Mouse (Mus musculus): ENCODE results near the gene Ice2. TPM values are rescaled to one million over a fixed set of nuclear protein-coding genes. Genes with fewer than 3 reads are reported as not detected.
A peak's percentile ranks its signal among the peaks of the same experiment; 100 is the strongest.

Gene Ice2
- polyA plus RNA-seq, 1 experiment, result 2.6 TPM

- TF ChIP-seq FOSL1 (IDR thresholded peaks at IDR 0.05; ENCODE audit: insufficient read depth, low read length, poor library complexity, severe bottlenecking), result no peak
- TF ChIP-seq CEBPB (IDR thresholded peaks at IDR 0.05; ENCODE audit: low read depth), result no peak
- TF ChIP-seq MYOG (IDR thresholded peaks at IDR 0.05; ENCODE audit: control insufficient read depth, extremely low read depth, insufficient read length), result no peak
- peak; percentile 84 for TF ChIP-seq MAX (IDR thresholded peaks at IDR 0.05)
- peak; percentile 71 for TF ChIP-seq USF1 (IDR thresholded peaks at IDR 0.05; ENCODE audit: low read depth)
- TF ChIP-seq MYOD1 (IDR thresholded peaks at IDR 0.05; ENCODE audit: control insufficient read depth, insufficient read length, low read depth), result no peak
- no peak for TF ChIP-seq CTCF (IDR thresholded peaks at IDR 0.05; ENCODE audit: control insufficient read depth, insufficient read depth, insufficient read length)
- H3K36me3 ChIP-seq (ENCODE audit: control insufficient read depth, insufficient read depth), result peaks cover 43% of the 10 kb centered on the region
- peak overlapping the region; percentile 94 for H3K4me3 ChIP-seq (ENCODE audit: insufficient read depth, poor library complexity, severe bottlenecking)
- H3ac ChIP-seq (ENCODE audit: control insufficient read depth, insufficient read length, low read depth), result peak overlapping the region; percentile 2
- H3K79me2 ChIP-seq (ENCODE audit: control insufficient read depth, insufficient read depth), result peaks cover 74% of the 10 kb centered on the region
- H3K79me3 ChIP-seq (ENCODE audit: low read depth), result peaks cover 65% of the 10 kb centered on the region
- no peaks in the 10 kb centered on the region for H3K27me3 ChIP-seq (ENCODE audit: control insufficient read depth, insufficient read depth, insufficient read length)
Measured at GRCm38 (mm10) chr9:69456406-69457075, 58.8 kb downstream of the Ice2 start.

- H3K79me2 ChIP-seq (ENCODE audit: control insufficient read depth, insufficient read depth), result peaks cover 80% of the 10 kb centered on the region
- no peaks in the 10 kb centered on the region for H3K27me3 ChIP-seq (ENCODE audit: control insufficient read depth, insufficient read depth, insufficient read length)
- H3K79me3 ChIP-seq (ENCODE audit: low read depth), result peaks cover 71% of the 10 kb centered on the region
- no peak overlapping the region for H3K4me3 ChIP-seq (ENCODE audit: insufficient read depth, poor library complexity, severe bottlenecking)
- H3ac ChIP-seq (ENCODE audit: control insufficient read depth, insufficient read length, low read depth), result peak overlapping the region; percentile 57
- peaks cover 49% of the 10 kb centered on the region for H3K36me3 ChIP-seq (ENCODE audit: control insufficient read depth, insufficient read depth)
- TF ChIP-seq MAX (IDR thresholded peaks at IDR 0.05) (no peak), USF1 (IDR thresholded peaks at IDR 0.05; ENCODE audit: low read depth) (peak; percentile 81)
Measured at GRCm38 (mm10) chr9:69457143-69457542, 59.4 kb downstream of the Ice2 start.

- Histone ChIP-seq H3K79me2 (ENCODE audit: control insufficient read depth, insufficient read depth) (peaks cover 89% of the 10 kb centered on the region), H3K27me3 (ENCODE audit: control insufficient read depth, insufficient read depth, insufficient read length) (no peaks in the 10 kb centered on the region), H3K36me3 (ENCODE audit: control insufficient read depth, insufficient read depth) (peaks cover 56% of the 10 kb centered on the region), H3ac (ENCODE audit: control insufficient read depth, insufficient read length, low read depth) (peak overlapping the region; percentile 54), H3K4me3 (ENCODE audit: insufficient read depth, poor library complexity, severe bottlenecking) (no peak overlapping the region), H3K79me3 (ENCODE audit: low read depth) (peaks cover 80% of the 10 kb centered on the region)
- TF ChIP-seq CTCF (IDR thresholded peaks at IDR 0.05; ENCODE audit: control insufficient read depth, insufficient read depth, insufficient read length), result no peak
- no peak for TF ChIP-seq MYOD1 (IDR thresholded peaks at IDR 0.05; ENCODE audit: control insufficient read depth, insufficient read length, low read depth)
- no peak for TF ChIP-seq MYOG (IDR thresholded peaks at IDR 0.05; ENCODE audit: control insufficient read depth, extremely low read depth, insufficient read length)
- peak; percentile 53 for TF ChIP-seq FOSL1 (IDR thresholded peaks at IDR 0.05; ENCODE audit: insufficient read depth, low read length, poor library complexity, severe bottlenecking)
- no peak for TF ChIP-seq USF1 (IDR thresholded peaks at IDR 0.05; ENCODE audit: low read depth)
- TF ChIP-seq CEBPB (IDR thresholded peaks at IDR 0.05; ENCODE audit: low read depth), result no peak
- TF ChIP-seq MAX (IDR thresholded peaks at IDR 0.05), result peak; percentile 13
Measured at GRCm38 (mm10) chr9:69457747-69458625, 60.3 kb downstream of the Ice2 start.

- TF ChIP-seq MAX (IDR thresholded peaks at IDR 0.05), result no peak
- TF ChIP-seq CEBPB (IDR thresholded peaks at IDR 0.05; ENCODE audit: low read depth), result no peak
- TF ChIP-seq USF1 (IDR thresholded peaks at IDR 0.05; ENCODE audit: low read depth), result no peak
- no peak for TF ChIP-seq FOSL1 (IDR thresholded peaks at IDR 0.05; ENCODE audit: insufficient read depth, low read length, poor library complexity, severe bottlenecking)
- no peak for TF ChIP-seq MYOG (IDR thresholded peaks at IDR 0.05; ENCODE audit: control insufficient read depth, extremely low read depth, insufficient read length)
- TF ChIP-seq MYOD1 (IDR thresholded peaks at IDR 0.05; ENCODE audit: control insufficient read depth, insufficient read length, low read depth), result no peak
- TF ChIP-seq CTCF (IDR thresholded peaks at IDR 0.05; ENCODE audit: control insufficient read depth, insufficient read depth, insufficient read length), result no peak
- Histone ChIP-seq H3K79me3 (ENCODE audit: low read depth) (peaks cover 85% of the 10 kb centered on the region), H3ac (ENCODE audit: control insufficient read depth, insufficient read length, low read depth) (no peak overlapping the region), H3K27me3 (ENCODE audit: control insufficient read depth, insufficient read depth, insufficient read length) (no peaks in the 10 kb centered on the region), H3K79me2 (ENCODE audit: control insufficient read depth, insufficient read depth) (peaks cover 94% of the 10 kb centered on the region), H3K4me3 (ENCODE audit: insufficient read depth, poor library complexity, severe bottlenecking) (no peak overlapping the region), H3K36me3 (ENCODE audit: control insufficient read depth, insufficient read depth) (peaks cover 65% of the 10 kb centered on the region)
Measured at GRCm38 (mm10) chr9:69458982-69459381, 61.3 kb downstream of the Ice2 start.

- Histone ChIP-seq H3K27me3 (ENCODE audit: control insufficient read depth, insufficient read depth, insufficient read length) (no peaks in the 10 kb centered on the region), H3ac (ENCODE audit: control insufficient read depth, insufficient read length, low read depth) (no peak overlapping the region), H3K79me3 (ENCODE audit: low read depth) (peaks cover 85% of the 10 kb centered on the region), H3K4me3 (ENCODE audit: insufficient read depth, poor library complexity, severe bottlenecking) (no peak overlapping the region), H3K79me2 (ENCODE audit: control insufficient read depth, insufficient read depth) (peaks cover 94% of the 10 kb centered on the region), H3K36me3 (ENCODE audit: control insufficient read depth, insufficient read depth) (peaks cover 70% of the 10 kb centered on the region)
- TF ChIP-seq MAX (IDR thresholded peaks at IDR 0.05), result no peak
- TF ChIP-seq MYOD1 (IDR thresholded peaks at IDR 0.05; ENCODE audit: control insufficient read depth, insufficient read length, low read depth), result no peak
- TF ChIP-seq USF1 (IDR thresholded peaks at IDR 0.05; ENCODE audit: low read depth), result no peak
- no peak for TF ChIP-seq CTCF (IDR thresholded peaks at IDR 0.05; ENCODE audit: control insufficient read depth, insufficient read depth, insufficient read length)
- no peak for TF ChIP-seq FOSL1 (IDR thresholded peaks at IDR 0.05; ENCODE audit: insufficient read depth, low read length, poor library complexity, severe bottlenecking)
- no peak for TF ChIP-seq CEBPB (IDR thresholded peaks at IDR 0.05; ENCODE audit: low read depth)
- TF ChIP-seq MYOG (IDR thresholded peaks at IDR 0.05; ENCODE audit: control insufficient read depth, extremely low read depth, insufficient read length), result no peak
Measured at GRCm38 (mm10) chr9:69459876-69460275, 62.2 kb downstream of the Ice2 start.
